Mouse (Mus musculus): Measurements from ENCODE around the gene Slf2. TPM values are rescaled to one million over a fixed set of nuclear protein-coding genes. Genes with fewer than 3 reads are reported as not detected.

Gene Slf2
- polyA plus RNA-seq, 1 experiment = 51.3 TPM

DNA sequence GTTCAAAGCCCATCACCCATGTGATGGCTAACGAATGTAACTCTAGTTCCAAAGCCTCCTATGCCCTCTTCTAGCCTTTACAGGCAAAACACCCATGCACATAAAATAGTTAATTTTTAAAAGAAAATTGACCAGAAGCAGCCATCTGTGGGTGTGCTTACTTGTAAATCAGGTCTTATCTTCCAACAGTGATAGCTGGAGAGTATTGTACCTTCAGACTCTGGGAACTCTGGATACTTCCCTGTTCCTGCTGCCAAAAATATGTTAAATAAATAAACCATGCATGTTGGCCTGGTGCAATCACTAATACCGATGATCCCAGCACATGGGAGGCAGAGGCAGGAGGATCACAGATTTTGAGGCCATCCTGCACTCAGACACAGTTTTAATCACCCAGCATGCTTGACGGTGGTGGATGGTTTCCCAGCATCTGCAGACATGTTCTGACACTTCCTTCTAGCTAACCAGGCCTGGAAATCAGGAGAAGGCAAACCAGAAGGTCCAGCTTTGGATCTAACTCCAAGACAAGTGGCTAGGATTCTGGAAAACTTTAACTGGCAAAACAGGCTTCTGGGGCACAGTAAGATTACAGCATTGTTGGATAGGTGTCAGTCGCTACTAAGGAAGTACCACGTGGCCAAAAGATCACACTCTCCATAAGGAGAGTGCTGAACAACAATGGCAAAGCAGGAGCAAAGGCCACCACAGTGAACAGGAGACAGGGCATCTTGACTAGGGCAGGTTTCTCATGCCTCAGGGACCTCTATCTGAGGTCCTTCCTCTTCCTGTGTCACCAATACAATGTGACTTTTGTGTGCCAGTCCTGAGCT is 54.4 kb downstream of the Slf2 start:
- no peak for TF ChIP-seq POLR2A (IDR thresholded peaks at IDR 0.05; ENCODE audit: borderline replicate concordance, extremely low read depth, insufficient read depth, insufficient read length, poor library complexity, severe bottlenecking)
- no peak for TF ChIP-seq CTCF (IDR thresholded peaks at IDR 0.05; ENCODE audit: borderline replicate concordance, extremely low read depth, insufficient read depth, insufficient read length)
- no peak for DNase-seq (ENCODE audit: low read depth)

DNA sequence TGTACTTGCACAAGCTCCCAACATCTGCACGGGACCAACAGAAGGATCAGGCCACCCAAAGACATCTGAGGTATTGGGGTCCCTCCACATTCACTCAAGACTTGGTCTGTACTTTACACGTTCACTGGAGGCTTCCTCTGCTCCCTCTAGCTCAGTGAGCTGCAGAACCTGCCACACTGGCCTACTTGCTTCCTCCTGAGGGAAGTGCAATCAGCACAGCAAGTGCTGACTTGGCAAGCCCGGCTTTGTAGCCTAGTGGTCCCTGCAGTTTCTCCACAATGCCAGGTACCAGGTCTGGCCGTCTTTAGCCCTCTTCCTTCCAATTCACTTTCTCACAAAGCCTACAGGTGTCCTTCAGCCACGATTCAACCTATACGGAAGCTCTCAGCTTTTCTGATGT is 56.1 kb downstream of the Slf2 start:
- no peak for TF ChIP-seq POLR2A (IDR thresholded peaks at IDR 0.05; ENCODE audit: borderline replicate concordance, extremely low read depth, insufficient read depth, insufficient read length, poor library complexity, severe bottlenecking)
- no peak for TF ChIP-seq CTCF (IDR thresholded peaks at IDR 0.05; ENCODE audit: borderline replicate concordance, extremely low read depth, insufficient read depth, insufficient read length)
- no peak for DNase-seq (ENCODE audit: low read depth)

- peak; percentile 70 for DNase-seq (ENCODE audit: low read depth)
- TF ChIP-seq POLR2A (IDR thresholded peaks at IDR 0.05; ENCODE audit: borderline replicate concordance, extremely low read depth, insufficient read depth, insufficient read length, poor library complexity, severe bottlenecking) (no peak), CTCF (IDR thresholded peaks at IDR 0.05; ENCODE audit: borderline replicate concordance, extremely low read depth, insufficient read depth, insufficient read length) (no peak)
These were observed 56.9 kb downstream of the Slf2 start for GRCm38 (mm10) chr19:44987851-44988250.

DNA sequence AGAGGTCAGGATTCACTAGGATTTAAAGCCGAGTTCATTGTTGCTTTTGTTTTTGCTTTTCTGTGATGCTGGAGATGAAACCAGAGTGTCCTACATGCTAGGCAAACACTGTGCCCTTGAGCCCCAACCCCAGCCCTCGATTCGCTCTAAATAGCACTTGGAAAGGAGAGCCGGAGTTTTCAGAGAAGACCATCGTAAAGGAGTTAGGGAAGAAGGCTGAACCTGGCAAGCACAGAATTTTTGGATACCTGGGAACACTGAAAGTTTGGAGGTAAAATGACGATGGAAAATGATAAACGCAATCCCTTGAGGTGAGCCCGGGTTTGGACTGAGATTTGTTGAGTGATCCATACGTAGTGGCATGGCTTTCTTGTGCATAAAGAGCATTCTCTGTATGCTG is 57.4 kb downstream of the Slf2 start:
- no peak for DNase-seq (ENCODE audit: low read depth)
- TF ChIP-seq CTCF (IDR thresholded peaks at IDR 0.05; ENCODE audit: borderline replicate concordance, extremely low read depth, insufficient read depth, insufficient read length) (no peak), POLR2A (IDR thresholded peaks at IDR 0.05; ENCODE audit: borderline replicate concordance, extremely low read depth, insufficient read depth, insufficient read length, poor library complexity, severe bottlenecking) (no peak)

DNA sequence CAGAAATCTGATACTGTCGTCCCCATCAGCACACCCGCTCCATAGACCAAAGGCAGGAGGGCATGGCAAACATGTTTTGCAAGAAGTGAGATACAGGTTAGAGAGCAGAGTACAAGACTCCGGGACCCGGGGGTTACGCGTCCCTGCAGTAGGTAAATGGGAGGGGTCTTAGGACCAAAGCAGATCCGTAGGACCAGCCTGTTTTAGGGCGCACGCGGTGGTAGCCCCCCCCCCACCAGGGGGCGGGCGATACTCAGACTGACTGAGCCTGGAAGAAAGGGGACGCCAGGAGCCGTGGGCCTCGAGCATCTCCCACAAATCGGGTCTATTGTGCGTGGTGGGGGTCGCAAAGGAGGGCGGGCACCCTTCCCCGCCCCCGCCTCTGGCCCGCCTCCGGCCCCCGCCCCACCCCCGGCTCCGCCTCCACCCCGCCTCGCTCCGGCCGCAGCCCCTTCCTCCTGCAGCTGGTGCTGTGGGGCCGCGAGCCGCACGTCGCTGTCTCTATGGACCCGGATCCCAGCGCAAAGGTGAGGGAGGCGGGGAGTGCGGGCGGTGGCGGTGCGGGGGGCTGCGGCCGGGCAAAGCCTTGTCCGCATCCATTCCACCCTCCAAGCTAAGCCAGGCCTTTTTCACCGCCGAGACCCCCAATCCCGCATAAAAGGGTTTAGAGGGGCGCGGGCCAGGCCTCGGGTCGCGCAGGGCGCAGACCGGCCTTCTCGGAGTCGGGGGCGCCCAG is 58.0 kb downstream of the Slf2 start, which contains the start of gene Sema4g:
Gene Sema4g (plus strand): TSS at position 271 of the 736 bp plus-strand sequence.
- TF ChIP-seq POLR2A (IDR thresholded peaks at IDR 0.05; ENCODE audit: borderline replicate concordance, extremely low read depth, insufficient read depth, insufficient read length, poor library complexity, severe bottlenecking) (peak; percentile 43; the same call in 1 of the 2 replicates), CTCF (IDR thresholded peaks at IDR 0.05; ENCODE audit: borderline replicate concordance, extremely low read depth, insufficient read depth, insufficient read length) (peak; percentile 44; the same call in 1 of the 2 replicates)

GRCm38 (mm10) chr19:44989567-44990495 is 58.9 kb downstream of the Slf2 start:
- DNase-seq (ENCODE audit: low read depth) = peak; percentile 5
- TF ChIP-seq CTCF (IDR thresholded peaks at IDR 0.05; ENCODE audit: borderline replicate concordance, extremely low read depth, insufficient read depth, insufficient read length) (no peak), POLR2A (IDR thresholded peaks at IDR 0.05; ENCODE audit: borderline replicate concordance, extremely low read depth, insufficient read depth, insufficient read length, poor library complexity, severe bottlenecking) (no peak)

More for the DNA sequence above, 58.0 kb downstream of the Slf2 start, which contains the start of gene Sema4g:
- DNase-seq (ENCODE audit: low read depth) = peak; percentile 80

DNA sequence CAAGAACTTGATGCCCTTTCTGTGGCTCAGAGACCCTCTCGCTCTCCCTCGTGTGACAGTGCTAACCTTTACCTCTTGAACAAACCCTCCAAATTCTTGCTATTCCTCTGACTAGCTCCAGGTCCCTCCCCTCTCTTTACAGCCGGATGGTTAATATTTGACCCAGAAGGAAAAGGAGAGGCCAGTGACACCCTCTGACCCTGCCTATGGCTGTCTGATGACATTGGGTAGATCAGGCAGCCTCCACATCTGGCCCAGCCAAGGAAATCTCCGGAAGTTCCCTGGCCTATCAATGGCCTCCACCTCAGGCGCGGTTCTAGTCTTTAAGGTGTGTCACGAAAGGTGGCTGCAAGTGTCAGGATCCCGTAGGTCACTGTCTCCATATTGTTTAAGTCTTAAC is 60.1 kb downstream of the Slf2 start:
- DNase-seq (ENCODE audit: low read depth) = no peak

GRCm38 (mm10) chr19:44992246-44992645 is 61.3 kb downstream of the Slf2 start:
- no peak for DNase-seq (ENCODE audit: low read depth)
- TF ChIP-seq POLR2A (IDR thresholded peaks at IDR 0.05; ENCODE audit: borderline replicate concordance, extremely low read depth, insufficient read depth, insufficient read length, poor library complexity, severe bottlenecking) = no peak
- no peak for TF ChIP-seq CTCF (IDR thresholded peaks at IDR 0.05; ENCODE audit: borderline replicate concordance, extremely low read depth, insufficient read depth, insufficient read length)

More for the DNA sequence above, 60.1 kb downstream of the Slf2 start:
- no peak for TF ChIP-seq CTCF (IDR thresholded peaks at IDR 0.05; ENCODE audit: borderline replicate concordance, extremely low read depth, insufficient read depth, insufficient read length)
- TF ChIP-seq POLR2A (IDR thresholded peaks at IDR 0.05; ENCODE audit: borderline replicate concordance, extremely low read depth, insufficient read depth, insufficient read length, poor library complexity, severe bottlenecking) = no peak

DNA sequence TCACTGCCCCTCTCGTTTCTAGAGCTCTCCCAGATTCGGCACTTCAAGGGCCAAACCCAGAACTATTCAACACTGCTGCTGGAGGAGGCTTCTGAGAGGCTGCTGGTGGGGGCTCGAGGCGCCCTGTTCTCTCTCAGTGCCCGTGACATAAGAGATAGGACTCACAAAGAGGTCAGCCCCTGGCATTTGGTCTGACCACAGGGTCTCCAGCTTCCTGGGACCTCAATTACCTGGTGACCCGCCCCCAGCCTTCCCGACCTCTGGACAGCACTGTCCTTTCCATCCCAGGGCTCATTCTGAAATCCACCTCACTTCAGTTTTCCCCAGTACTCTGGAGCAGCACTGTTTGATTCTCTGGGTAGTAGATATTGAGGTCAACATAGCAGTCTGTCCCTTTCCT is 61.8 kb downstream of the Slf2 start:
- DNase-seq (ENCODE audit: low read depth) = no peak
- TF ChIP-seq CTCF (IDR thresholded peaks at IDR 0.05; ENCODE audit: borderline replicate concordance, extremely low read depth, insufficient read depth, insufficient read length) = no peak
- TF ChIP-seq POLR2A (IDR thresholded peaks at IDR 0.05; ENCODE audit: borderline replicate concordance, extremely low read depth, insufficient read depth, insufficient read length, poor library complexity, severe bottlenecking) = no peak

- TF ChIP-seq CTCF (IDR thresholded peaks at IDR 0.05; ENCODE audit: borderline replicate concordance, extremely low read depth, insufficient read depth, insufficient read length) (no peak), POLR2A (IDR thresholded peaks at IDR 0.05; ENCODE audit: borderline replicate concordance, extremely low read depth, insufficient read depth, insufficient read length, poor library complexity, severe bottlenecking) (no peak)
- no peak for DNase-seq (ENCODE audit: low read depth)
These were observed 66.8 kb downstream of the Slf2 start for GRCm38 (mm10) chr19:44997786-44998185.
